Mouse (Mus musculus) E14TG2a.4 (cell line): ENCODE measurements around the gene Lcorl.

Experiments
- CTCF ChIP-seq: conservative IDR thresholded peaks from 2 replicates; pipeline ENCODE4 v1.5.1; 2014; ENCODE audit warnings: low read length
- POU5F1 ChIP-seq: IDR thresholded peaks from 2 replicates; pipeline ENCODE4 v1.6.1; 2014; ENCODE audit warnings: low read length, borderline replicate concordance

DNA sequence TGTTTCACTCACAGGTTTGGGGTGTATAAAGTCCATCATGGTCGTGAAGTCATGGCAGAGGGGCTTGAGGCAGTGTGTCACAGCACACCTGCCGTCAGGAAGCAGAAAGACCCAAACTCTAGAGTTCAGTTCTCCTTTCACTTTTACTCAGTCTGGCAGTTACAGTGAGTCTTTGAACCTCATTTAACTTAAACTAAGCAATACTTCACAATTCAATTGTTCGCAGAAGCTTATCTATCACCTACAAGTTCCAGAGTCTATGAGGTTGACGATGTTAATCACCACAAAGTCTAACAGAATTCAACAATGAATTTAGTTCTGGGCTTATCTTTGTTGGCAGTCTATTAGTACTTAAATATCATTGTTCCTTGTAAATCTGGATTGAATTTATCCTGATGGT lies 45.9 kb downstream of the Lcorl start:
- TF ChIP-seq CTCF (no peak), POU5F1 (no peak)
